Mouse (Mus musculus): Measurements from ENCODE around the gene Ttll13. TPM values are rescaled to one million over a fixed set of nuclear protein-coding genes. Genes with fewer than 3 reads are reported as not detected.

The Ttll13 gene
- polyA plus RNA-seq, 1 experiment: 1.2 TPM

GRCm38 (mm10) chr7:80255981-80256380 lies 9.8 kb downstream of the Ttll13 start:
- no peak for TF ChIP-seq POLR2A (IDR thresholded peaks at IDR 0.05; ENCODE audit: borderline replicate concordance, extremely low read depth, low read depth, low read length)
- no peak for TF ChIP-seq CTCF (IDR thresholded peaks at IDR 0.05; ENCODE audit: insufficient read depth, low read length)
- no peak overlapping the region for H3K4me3 ChIP-seq (replicated peaks; ENCODE audit: extremely low read depth, low read depth, low read length)
- H3K4me1 ChIP-seq (ENCODE audit: control insufficient read depth, insufficient read depth, low read length): no peaks in the 10 kb centered on the region
- WGBS: 77% methylated on average over 2 of the region's 2 CpGs
- no peak for DNase-seq

- TF ChIP-seq CTCF (IDR thresholded peaks at IDR 0.05; ENCODE audit: insufficient read depth, low read length): no peak
- no peak for TF ChIP-seq POLR2A (IDR thresholded peaks at IDR 0.05; ENCODE audit: borderline replicate concordance, extremely low read depth, low read depth, low read length)
- 71% methylated on average over 2 of the region's 2 CpGs for WGBS
- Histone ChIP-seq H3K4me3 (replicated peaks; ENCODE audit: extremely low read depth, low read depth, low read length) (no peak overlapping the region), H3K4me1 (ENCODE audit: control insufficient read depth, insufficient read depth, low read length) (peaks cover 5% of the 10 kb centered on the region; the same call in 1 of the 2 replicates)
- no peak for DNase-seq
Measured at GRCm38 (mm10) chr7:80257706-80258105, 11.5 kb downstream of the Ttll13 start.

GRCm38 (mm10) chr7:80260625-80261371 lies 14.6 kb downstream of the Ttll13 start, which contains the start of gene Ngrn:
Ngrn (plus strand) TSS chr7:80261215.
- DNase-seq: peak; percentile 81
- peak within 1 kb of the TSS; percentile 91 for H3K4me3 ChIP-seq (replicated peaks; ENCODE audit: extremely low read depth, low read depth, low read length)
- TF ChIP-seq CTCF (IDR thresholded peaks at IDR 0.05; ENCODE audit: insufficient read depth, low read length) (no peak), POLR2A (IDR thresholded peaks at IDR 0.05; ENCODE audit: borderline replicate concordance, extremely low read depth, low read depth, low read length) (peak; percentile 94)
- H3K4me1 ChIP-seq (ENCODE audit: control insufficient read depth, insufficient read depth, low read length): peaks cover 5% of the 10 kb centered on the region; the same call in 1 of the 2 replicates
- WGBS: 26% methylated on average over 40 of the region's 40 CpGs

- WGBS: under 1% methylated on average over 32 of the region's 32 CpGs
- Histone ChIP-seq H3K4me3 (replicated peaks; ENCODE audit: extremely low read depth, low read depth, low read length) (peak overlapping the region; percentile 91), H3K4me1 (ENCODE audit: control insufficient read depth, insufficient read depth, low read length) (peaks cover 5% of the 10 kb centered on the region; the same call in 1 of the 2 replicates)
- no peak for DNase-seq
- TF ChIP-seq CTCF (IDR thresholded peaks at IDR 0.05; ENCODE audit: insufficient read depth, low read length): no peak
- no peak for TF ChIP-seq POLR2A (IDR thresholded peaks at IDR 0.05; ENCODE audit: borderline replicate concordance, extremely low read depth, low read depth, low read length)
Measured at GRCm38 (mm10) chr7:80261372-80261990, 15.3 kb downstream of the Ttll13 start.

- H3K4me1 ChIP-seq (ENCODE audit: control insufficient read depth, insufficient read depth, low read length): peaks cover 5% of the 10 kb centered on the region; the same call in 1 of the 2 replicates
- 83% methylated on average over 12 of the region's 12 CpGs for WGBS
- DNase-seq: no peak
- TF ChIP-seq POLR2A (IDR thresholded peaks at IDR 0.05; ENCODE audit: borderline replicate concordance, extremely low read depth, low read depth, low read length): no peak
- no peak for TF ChIP-seq CTCF (IDR thresholded peaks at IDR 0.05; ENCODE audit: insufficient read depth, low read length)
- no peak overlapping the region for H3K4me3 ChIP-seq (replicated peaks; ENCODE audit: extremely low read depth, low read depth, low read length)
Measured at GRCm38 (mm10) chr7:80264606-80265005, 18.4 kb downstream of the Ttll13 start.

- WGBS: 81% methylated on average over 1 of the region's 1 CpGs
- Histone ChIP-seq H3K4me3 (replicated peaks; ENCODE audit: extremely low read depth, low read depth, low read length) (no peak overlapping the region), H3K4me1 (ENCODE audit: control insufficient read depth, insufficient read depth, low read length) (peaks cover 3% of the 10 kb centered on the region)
- DNase-seq: no peak
- TF ChIP-seq POLR2A (IDR thresholded peaks at IDR 0.05; ENCODE audit: borderline replicate concordance, extremely low read depth, low read depth, low read length) (no peak), CTCF (IDR thresholded peaks at IDR 0.05; ENCODE audit: insufficient read depth, low read length) (no peak)
Measured at GRCm38 (mm10) chr7:80267764-80268163, 21.6 kb downstream of the Ttll13 start.

GRCm38 (mm10) chr7:80268897-80269750 lies 22.9 kb downstream of the Ttll13 start, which contains the start of gene Vps33b:
Vps33b (plus strand) TSS chr7:80269649.
- DNase-seq: peak; percentile 95
- 5% methylated on average over 21 of the region's 21 CpGs for WGBS
- TF ChIP-seq POLR2A (IDR thresholded peaks at IDR 0.05; ENCODE audit: borderline replicate concordance, extremely low read depth, low read depth, low read length) (peak; percentile 54; the same call in 1 of the 2 replicates), CTCF (IDR thresholded peaks at IDR 0.05; ENCODE audit: insufficient read depth, low read length) (no peak)

GRCm38 (mm10) chr7:80269751-80270255 lies 23.6 kb downstream of the Ttll13 start:
- no peak for TF ChIP-seq CTCF (IDR thresholded peaks at IDR 0.05; ENCODE audit: insufficient read depth, low read length)
- no peak for TF ChIP-seq POLR2A (IDR thresholded peaks at IDR 0.05; ENCODE audit: borderline replicate concordance, extremely low read depth, low read depth, low read length)
- DNase-seq: no peak
- WGBS: under 1% methylated on average over 23 of the region's 23 CpGs
- H3K4me1 ChIP-seq (ENCODE audit: control insufficient read depth, insufficient read depth, low read length): peaks cover 5% of the 10 kb centered on the region
- H3K4me3 ChIP-seq (replicated peaks; ENCODE audit: extremely low read depth, low read depth, low read length): peak overlapping the region; percentile 73

More at GRCm38 (mm10) chr7:80268897-80269750, 22.9 kb downstream of the Ttll13 start, which contains the start of gene Vps33b:
- H3K4me1 ChIP-seq (ENCODE audit: control insufficient read depth, insufficient read depth, low read length): peaks cover 5% of the 10 kb centered on the region
- peak within 1 kb of the TSS; percentile 73 for H3K4me3 ChIP-seq (replicated peaks; ENCODE audit: extremely low read depth, low read depth, low read length)

- WGBS: 84% methylated on average over 2 of the region's 2 CpGs
- TF ChIP-seq CTCF (IDR thresholded peaks at IDR 0.05; ENCODE audit: insufficient read depth, low read length): no peak
- TF ChIP-seq POLR2A (IDR thresholded peaks at IDR 0.05; ENCODE audit: borderline replicate concordance, extremely low read depth, low read depth, low read length): no peak
Measured at GRCm38 (mm10) chr7:80273456-80273855, 27.3 kb downstream of the Ttll13 start.

More at GRCm38 (mm10) chr7:80273456-80273855, 27.3 kb downstream of the Ttll13 start:
- Histone ChIP-seq H3K4me3 (replicated peaks; ENCODE audit: extremely low read depth, low read depth, low read length) (no peak overlapping the region), H3K4me1 (ENCODE audit: control insufficient read depth, insufficient read depth, low read length) (peaks cover 5% of the 10 kb centered on the region)
- DNase-seq: no peak

Data from lung, adult 2 months (tissue).